Mouse (Mus musculus) myocyte (in vitro differentiated cells): ENCODE measurements around the gene Rasgrf1. TPM values are rescaled to one million over a fixed set of nuclear protein-coding genes. Genes with fewer than 3 reads are reported as not detected.

Experiments used
- H3K27me3 ChIP-seq: one replicate; pipeline ENCODE4 v1.6.1; 2011; ENCODE audit not compliant: control insufficient read depth, insufficient read depth, insufficient read length
- H3K36me3 ChIP-seq: one replicate; pipeline ENCODE4 v1.6.1; 2011; ENCODE audit not compliant: control insufficient read depth, insufficient read depth
- H3K4me2 ChIP-seq: one replicate; pipeline ENCODE4 v1.6.1; 2011; ENCODE audit warnings: low read depth, control low read depth
- H3K4me3 ChIP-seq: one replicate; pipeline ENCODE4 v1.5.1; 2011; ENCODE audit warnings: mild to moderate bottlenecking, control low read depth, moderate library complexity
- H3K79me2 ChIP-seq: one replicate; pipeline ENCODE4 v1.6.1; 2011; ENCODE audit not compliant: control insufficient read depth, insufficient read depth
- H3ac ChIP-seq: one replicate; pipeline ENCODE4 v1.6.1; 2011; ENCODE audit not compliant: control insufficient read depth, insufficient read length
- CEBPB ChIP-seq: IDR thresholded peaks from 2 replicates; pipeline ENCODE4 v1.6.1; 2011; ENCODE audit warnings: mild to moderate bottlenecking, moderate library complexity; ENCODE audit not compliant: poor library complexity, insufficient read depth, severe bottlenecking
- E2F4 ChIP-seq: IDR thresholded peaks from one replicate; pipeline ENCODE4 v1.6.1; 2011; ENCODE audit warnings: mild to moderate bottlenecking, control low read depth, moderate library complexity; ENCODE audit not compliant: insufficient read depth
- MAX ChIP-seq: IDR thresholded peaks from one replicate; pipeline ENCODE4 v1.6.1; 2011; ENCODE audit warnings: low read depth, mild to moderate bottlenecking, control low read depth
- MYOD1 ChIP-seq, 3 experiments: IDR thresholded peaks; one replicate each; pipeline ENCODE4 v1.6.1; 2011; ENCODE audit warnings: control low read depth in 2 of 3, low read depth in 2 of 3, mild to moderate bottlenecking in 2 of 3, moderate library complexity in 1 of 3; ENCODE audit not compliant: insufficient read length in 2 of 3, control insufficient read depth in 1 of 3
- MYOG ChIP-seq, 3 experiments: IDR thresholded peaks; one replicate each; pipeline ENCODE4 v1.6.1; 2011; ENCODE audit warnings: control low read depth in 2 of 3, low read depth in 2 of 3, mild to moderate bottlenecking in 2 of 3; ENCODE audit not compliant: insufficient read length in 2 of 3, control insufficient read depth in 1 of 3, insufficient read depth in 1 of 3
- POLR2A ChIP-seq: IDR thresholded peaks from one replicate; pipeline ENCODE4 v1.6.1; 2011; ENCODE audit warnings: low read depth, mild to moderate bottlenecking, control low read depth, moderate library complexity; ENCODE audit not compliant: insufficient read length
- POLR2AphosphoS2 ChIP-seq: IDR thresholded peaks from one replicate; pipeline ENCODE4 v1.6.1; 2011; ENCODE audit warnings: low read depth, control low read depth; ENCODE audit not compliant: insufficient read length
- REST ChIP-seq: IDR thresholded peaks from one replicate; pipeline ENCODE4 v1.6.1; 2011; ENCODE audit warnings: mild to moderate bottlenecking, control low read depth, moderate library complexity; ENCODE audit not compliant: insufficient read depth, insufficient read length
- SRF ChIP-seq: IDR thresholded peaks from one replicate; pipeline ENCODE4 v1.6.1; 2011; ENCODE audit warnings: low read depth; ENCODE audit not compliant: control insufficient read depth, insufficient read length
- TCF12 ChIP-seq: IDR thresholded peaks from one replicate; pipeline ENCODE4 v1.6.1; 2011; ENCODE audit warnings: mild to moderate bottlenecking, control low read depth; ENCODE audit not compliant: poor library complexity, insufficient read depth, severe bottlenecking
- TCF3 ChIP-seq: IDR thresholded peaks from one replicate; pipeline ENCODE4 v1.6.1; 2011; ENCODE audit warnings: low read depth, control low read depth; ENCODE audit not compliant: insufficient read length
- USF1 ChIP-seq: IDR thresholded peaks from one replicate; pipeline ENCODE4 v1.6.1; 2011; ENCODE audit warnings: low read depth, mild to moderate bottlenecking, control low read depth, moderate library complexity
- polyA plus RNA-seq: library from polyadenylated mRNA; unstranded; fragments of >200 nt; fragmentation: generic; extraction: Trizol; gene quantifications from one replicate; pipeline ENCODE4 v1.2.1, GENCODE M21; 2012; ENCODE audit warnings: missing spikeins

Gene Rasgrf1
- polyA plus RNA-seq, 1 experiment: not detected

GRCm38 (mm10) chr9:89946830-89947229 is 37.1 kb downstream of the Rasgrf1 start:
- no peak overlapping the region for H3K4me2 ChIP-seq
- H3K27me3 ChIP-seq: no peaks in the 10 kb centered on the region
- H3ac ChIP-seq: no peak overlapping the region

DNA sequence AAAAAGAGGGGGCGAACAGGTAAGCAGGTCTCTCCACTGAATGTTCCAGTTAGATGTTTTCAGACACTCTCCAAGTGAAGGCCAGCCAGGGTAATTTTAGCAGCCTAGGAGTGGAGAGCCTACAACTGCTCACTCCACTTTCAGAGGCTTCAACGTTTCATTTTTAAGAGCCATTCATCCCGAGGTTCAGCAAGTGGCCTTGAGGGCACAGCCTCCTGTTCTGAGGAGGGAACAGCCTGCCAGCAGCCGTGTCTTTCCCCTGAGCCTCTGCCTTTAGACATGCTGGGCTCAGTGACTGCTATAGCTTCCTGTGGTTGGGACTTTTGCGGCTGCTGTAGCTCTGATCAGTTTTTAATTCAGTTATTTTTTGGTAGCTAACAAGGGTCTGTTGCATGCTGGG is 38.9 kb downstream of the Rasgrf1 start:
- no peak overlapping the region for H3K4me2 ChIP-seq
- no peak for TF ChIP-seq POLR2AphosphoS2
- TF ChIP-seq MYOG (IDR thresholded peaks at IDR 0.05; ENCODE audit: control insufficient read depth in 1 of 3, insufficient read depth in 1 of 3, insufficient read length in 2 of 3, low read depth in 2 of 3): no peak
- TF ChIP-seq TCF3: no peak
- no peak for TF ChIP-seq POLR2A
- TF ChIP-seq USF1: no peak
- no peak for TF ChIP-seq SRF
- TF ChIP-seq REST: no peak
- no peak for TF ChIP-seq E2F4
- TF ChIP-seq MYOD1 (IDR thresholded peaks at IDR 0.05; ENCODE audit: control insufficient read depth in 1 of 3, insufficient read length in 2 of 3, low read depth in 2 of 3): no peak
- no peak for TF ChIP-seq MAX
- TF ChIP-seq CEBPB: no peak
- TF ChIP-seq TCF12: no peak
- no peak overlapping the region for H3K4me3 ChIP-seq
- no peaks in the 10 kb centered on the region for H3K36me3 ChIP-seq
- no peak overlapping the region for H3ac ChIP-seq
- H3K79me2 ChIP-seq: no peaks in the 10 kb centered on the region
- no peaks in the 10 kb centered on the region for H3K27me3 ChIP-seq

More at GRCm38 (mm10) chr9:89946830-89947229, 37.1 kb downstream of the Rasgrf1 start:
- no peaks in the 10 kb centered on the region for H3K79me2 ChIP-seq
- no peak overlapping the region for H3K4me3 ChIP-seq
- H3K36me3 ChIP-seq: no peaks in the 10 kb centered on the region
- TF ChIP-seq TCF12 (no peak), MYOD1 (IDR thresholded peaks at IDR 0.05; ENCODE audit: control insufficient read depth in 1 of 3, insufficient read length in 2 of 3, low read depth in 2 of 3) (no peak), CEBPB (no peak), POLR2A (no peak), TCF3 (no peak), MAX (no peak), MYOG (IDR thresholded peaks at IDR 0.05; ENCODE audit: control insufficient read depth in 1 of 3, insufficient read depth in 1 of 3, insufficient read length in 2 of 3, low read depth in 2 of 3) (no peak), USF1 (no peak), POLR2AphosphoS2 (no peak), E2F4 (no peak)

GRCm38 (mm10) chr9:89953596-89954215 is 44.0 kb downstream of the Rasgrf1 start:
- no peak for TF ChIP-seq POLR2A
- H3K27me3 ChIP-seq: no peaks in the 10 kb centered on the region
- H3K4me2 ChIP-seq: no peak overlapping the region

DNA sequence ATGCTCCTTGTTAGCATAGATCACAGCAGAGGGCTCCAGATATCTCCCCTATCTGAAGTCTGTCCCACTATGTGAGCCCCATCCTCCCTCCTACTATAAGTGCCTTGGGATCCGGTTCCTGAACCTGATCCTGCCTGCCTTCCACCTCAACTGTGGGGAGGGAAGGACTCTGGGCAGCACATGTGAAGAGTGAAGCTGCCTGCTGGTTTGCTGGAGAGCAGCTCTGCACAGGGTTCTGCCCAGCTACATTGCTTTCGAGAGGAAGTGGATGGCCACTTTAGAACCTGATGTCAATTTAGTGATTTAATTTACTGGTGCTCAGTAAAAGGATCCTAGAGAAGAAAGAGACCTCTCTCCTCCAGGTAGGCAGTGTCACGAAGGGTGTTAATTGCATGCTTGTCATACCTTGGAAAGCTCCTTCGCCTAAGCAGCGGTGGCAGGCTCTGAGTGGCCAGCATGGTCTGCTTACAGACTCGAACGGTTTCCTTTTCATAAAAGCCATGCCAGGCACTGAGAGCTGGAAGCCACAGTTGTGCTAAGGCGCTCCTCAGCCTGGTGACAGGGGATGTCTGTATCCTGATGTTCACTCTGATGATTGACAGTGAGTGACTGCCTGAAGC is 45.3 kb downstream of the Rasgrf1 start:
- H3K79me2 ChIP-seq: no peaks in the 10 kb centered on the region
- H3K27me3 ChIP-seq: no peaks in the 10 kb centered on the region
- H3K36me3 ChIP-seq: no peaks in the 10 kb centered on the region
- no peak overlapping the region for H3K4me3 ChIP-seq
- no peak overlapping the region for H3ac ChIP-seq
- H3K4me2 ChIP-seq: no peak overlapping the region
- no peak for TF ChIP-seq CEBPB
- no peak for TF ChIP-seq POLR2AphosphoS2
- TF ChIP-seq MYOD1 (IDR thresholded peaks at IDR 0.05; ENCODE audit: control insufficient read depth in 1 of 3, insufficient read length in 2 of 3, low read depth in 2 of 3): no peak
- TF ChIP-seq POLR2A: no peak
- no peak for TF ChIP-seq MYOG (IDR thresholded peaks at IDR 0.05; ENCODE audit: control insufficient read depth in 1 of 3, insufficient read depth in 1 of 3, insufficient read length in 2 of 3, low read depth in 2 of 3)
- TF ChIP-seq SRF: no peak
- no peak for TF ChIP-seq MAX
- no peak for TF ChIP-seq USF1
- TF ChIP-seq REST: no peak
- no peak for TF ChIP-seq E2F4
- no peak for TF ChIP-seq TCF12
- no peak for TF ChIP-seq TCF3

More at GRCm38 (mm10) chr9:89953596-89954215, 44.0 kb downstream of the Rasgrf1 start:
- no peak overlapping the region for H3ac ChIP-seq
- no peak overlapping the region for H3K4me3 ChIP-seq
- no peaks in the 10 kb centered on the region for H3K79me2 ChIP-seq
- no peaks in the 10 kb centered on the region for H3K36me3 ChIP-seq

DNA sequence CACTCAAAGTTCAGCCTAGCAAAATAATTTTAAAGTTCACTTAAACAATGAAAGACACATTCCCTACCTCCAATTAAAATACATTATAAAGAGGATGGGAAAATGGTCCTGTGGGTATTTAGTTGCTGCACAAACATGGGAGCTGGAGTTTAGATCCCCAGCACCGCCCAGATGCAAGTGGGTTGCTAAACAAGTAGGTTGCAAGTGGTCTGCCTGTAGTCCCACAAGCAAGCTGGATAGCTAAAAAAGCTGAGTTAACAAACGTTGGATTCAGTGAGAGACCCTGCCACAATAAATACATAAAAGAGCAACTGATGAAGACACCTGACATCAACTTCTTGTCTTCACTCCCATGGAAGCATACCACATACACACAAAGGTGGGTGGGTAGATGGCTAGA is 49.3 kb downstream of the Rasgrf1 start:
- H3K4me3 ChIP-seq: no peak overlapping the region
- no peak overlapping the region for H3K4me2 ChIP-seq
- peaks cover under 1% of the 10 kb centered on the region for H3K27me3 ChIP-seq
- no peak for TF ChIP-seq POLR2A
- no peak for TF ChIP-seq TCF12
- no peak for TF ChIP-seq USF1
- TF ChIP-seq MAX: no peak
- TF ChIP-seq TCF3: no peak
- TF ChIP-seq POLR2AphosphoS2: no peak
- TF ChIP-seq SRF: no peak
- no peak for TF ChIP-seq CEBPB
- TF ChIP-seq MYOG (IDR thresholded peaks at IDR 0.05; ENCODE audit: control insufficient read depth in 1 of 3, insufficient read depth in 1 of 3, insufficient read length in 2 of 3, low read depth in 2 of 3): no peak
- no peak for TF ChIP-seq E2F4
- no peak for TF ChIP-seq MYOD1 (IDR thresholded peaks at IDR 0.05; ENCODE audit: control insufficient read depth in 1 of 3, insufficient read length in 2 of 3, low read depth in 2 of 3)
- no peak for TF ChIP-seq REST
- H3K36me3 ChIP-seq: no peaks in the 10 kb centered on the region
- no peaks in the 10 kb centered on the region for H3K79me2 ChIP-seq
- H3ac ChIP-seq: no peak overlapping the region
